ENCODE assay signal across 21 mouse cellular contexts in the genomic region with DNA sequence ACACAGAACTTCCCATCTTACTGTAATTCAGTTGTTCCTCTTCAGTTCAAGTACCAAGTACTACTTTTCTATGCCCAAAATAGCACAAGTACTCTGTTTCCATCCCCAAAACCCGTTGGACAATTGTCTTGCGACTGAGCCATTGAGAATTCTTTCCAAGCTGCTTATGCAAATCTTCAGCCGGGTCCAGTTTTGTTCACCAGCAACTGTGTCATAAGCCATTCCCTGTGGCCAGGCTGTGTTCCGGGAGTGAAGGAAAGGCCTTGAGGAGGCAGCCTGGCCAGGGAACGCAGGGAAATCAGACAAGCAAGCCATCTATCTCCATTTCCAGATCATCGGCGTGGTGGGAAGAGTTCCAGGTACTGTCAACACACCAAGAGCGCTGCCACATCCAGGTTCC. TPM values are rescaled to one million over a fixed set of nuclear protein-coding genes. Genes with fewer than 3 reads are reported as not detected.
A peak's percentile ranks its signal among the peaks of the same experiment; 100 is the strongest.
DNase-seq lines count a peak whose midpoint lies in the region; ATAC-seq and TF ChIP-seq lines count a peak whose summit lies in the region.
"Had no signal": no experiment of that assay in that cellular context is flagged by ENCODE, and none has a peak within 500 bp of the region (broad histone marks: within the 10 kb centered on the region; RNA-seq: fewer than 3 reads in every experiment).

No protein-coding gene starts in this region.

- 72% methylated on average over 8 of the region's 8 CpGs for whole genome bisulfite sequencing in lung, postnatal 0 days

- no peak overlapping the region for H3K4me2 ChIP-seq in lung, postnatal 0 days (replicated peaks; ENCODE audit: low read depth, low read length)
- H3K4me2 ChIP-seq: embryonic facial prominence, embryonic 12.5 days; forebrain, embryonic 15.5 days; heart, embryonic 11.5 days; heart, embryonic 15.5 days; hindbrain, embryonic 13.5 days had no signal

- ATAC-seq in lung, postnatal 0 days: no peak
- ATAC-seq: CD4-positive, CD25-positive, alpha-beta regulatory T cell, adult 4 months; forebrain, embryonic 15.5 days; hindbrain, postnatal 0 days had no signal

- no peaks in the 10 kb centered on the region for H3K27me3 ChIP-seq in lung, postnatal 0 days (replicated peaks; ENCODE audit: insufficient read depth, low read length)
- H3K27me3 ChIP-seq: embryonic facial prominence, embryonic 12.5 days; forebrain, embryonic 15.5 days; hindbrain, embryonic 13.5 days had no signal

- H3K36me3 ChIP-seq in lung, postnatal 0 days (ENCODE audit: insufficient read depth, low read length): no peaks in the 10 kb centered on the region
- H3K36me3 ChIP-seq: embryonic facial prominence, embryonic 12.5 days; forebrain, embryonic 15.5 days; G1E; heart, embryonic 15.5 days; hindbrain, embryonic 13.5 days had no signal

- no peak overlapping the region for H3K4me3 ChIP-seq in lung, postnatal 0 days (ENCODE audit: low read depth, low read length)
- H3K4me3 ChIP-seq: embryonic facial prominence, embryonic 12.5 days; forebrain, embryonic 15.5 days; heart, embryonic 15.5 days; hindbrain, embryonic 13.5 days had no signal

- TF ChIP-seq EP300 in lung, postnatal 0 days (IDR thresholded peaks at IDR 0.05): no peak

- H3K9me3 ChIP-seq in lung, postnatal 0 days (ENCODE audit: low read length): no peaks in the 10 kb centered on the region
- H3K9me3 ChIP-seq: embryonic facial prominence, embryonic 12.5 days; forebrain, embryonic 15.5 days; heart, embryonic 15.5 days; hindbrain, embryonic 13.5 days had no signal

- no peak overlapping the region for H3K9ac ChIP-seq in lung, postnatal 0 days (replicated peaks; ENCODE audit: low read depth)
- H3K9ac ChIP-seq: embryonic facial prominence, embryonic 12.5 days; forebrain, embryonic 15.5 days; heart, embryonic 15.5 days; hindbrain, embryonic 13.5 days had no signal

- DNase-seq in adrenal gland, adult (ENCODE audit: inconsistent age in 2 of 2, low spot score in 1 of 2): peak; percentile 38 to 64
- DNase-seq in adrenal gland, postnatal 4 days (ENCODE audit: low spot score in 2 of 2): no peak
- peak; percentile 43 to 45 for DNase-seq in cerebellum, postnatal 14 days
- no peak for DNase-seq in cerebellum, adult 11 months
- DNase-seq in lung, postnatal 0 days (ENCODE audit: low spot score): peak; percentile 21
- no peak for DNase-seq in lung, postnatal 4 days
- peak; percentile 59 for DNase-seq in adipocyte (ENCODE audit: low spot score)
- no peak for DNase-seq in gastrocnemius, adult 8-10 months (ENCODE audit: low spot score in 2 of 2)
- DNase-seq: B cell, adult 2 months; cerebellum, adult 2 months; gastrocnemius, postnatal 14 days; heart, postnatal 14 days; kidney, adult 11 months had no signal

- TF ChIP-seq CTCF in lung, postnatal 0 days (IDR thresholded peaks at IDR 0.05): no peak

- no peak overlapping the region for H3K27ac ChIP-seq in lung, postnatal 0 days (ENCODE audit: low read length)
- H3K27ac ChIP-seq: embryonic facial prominence, embryonic 12.5 days; forebrain, embryonic 15.5 days; heart, embryonic 15.5 days; hindbrain, embryonic 13.5 days; hindbrain, postnatal 0 days had no signal

- 0 out of 2 replicates have a peak, but pooled peaks cover 9% of the 10 kb centered on the region for H3K4me1 ChIP-seq in lung, postnatal 0 days (ENCODE audit: insufficient read depth, low read depth, low read length)
- H3K4me1 ChIP-seq: forebrain, embryonic 15.5 days had no signal

RNA-seq across cellular contexts. Expression of gene Myo10, which starts 34.4 kb away (rescaled TPM):
- 10 to 100 TPM; 87.7 to 91.2 TPM for total RNA-seq in adrenal gland, postnatal 4 days (2021)
- 17.3 and 20.2 TPM in 2 replicates for polyA plus RNA-seq in lung, postnatal 0 days (2015; fragmentation: Nextera tagmentation; extraction: Ambion mirVana)
- 10 to 100 TPM; 50.1 to 61.3 (median 55.3) TPM for total RNA-seq in gastrocnemius, adult 8-10 months (2022)
- polyA plus RNA-seq: G1E had no signal

Comparison
In these comparisons a context has a peak if more than half of its experiments do, and no peak if none do; other contexts are left out.
1. DNase-seq: peak in adrenal gland, adult (2 of 2), cerebellum, postnatal 14 days (2 of 2), lung, postnatal 0 days (single experiment) and adipocyte (single experiment); none in adrenal gland, postnatal 4 days (0 of 2), cerebellum, adult 11 months (single experiment), lung, postnatal 4 days (0 of 2) and gastrocnemius, adult 8-10 months (0 of 2).